Mouse (Mus musculus) pancreas, adult 10 weeks (tissue): ENCODE measurements around the gene Tek. TPM values are rescaled to one million over a fixed set of nuclear protein-coding genes. Genes with fewer than 3 reads are reported as not detected.

ENCODE experiments used
- polyA plus RNA-seq: library from polyadenylated mRNA; stranded (reverse); fragments of 350-450 nt; fragmentation: Illumina TruSeq; extraction: RNeasy Lipid Tissue Mini Kit (QIAGEN cat#74804); gene quantifications from one replicate; pipeline ENCODE4 v1.2.3, GENCODE M21; 2015; ENCODE audit warnings: low read depth, low replicate concordance; ENCODE audit not compliant: insufficient read depth

Gene Tek
- 16.3 TPM for polyA plus RNA-seq

DNA sequence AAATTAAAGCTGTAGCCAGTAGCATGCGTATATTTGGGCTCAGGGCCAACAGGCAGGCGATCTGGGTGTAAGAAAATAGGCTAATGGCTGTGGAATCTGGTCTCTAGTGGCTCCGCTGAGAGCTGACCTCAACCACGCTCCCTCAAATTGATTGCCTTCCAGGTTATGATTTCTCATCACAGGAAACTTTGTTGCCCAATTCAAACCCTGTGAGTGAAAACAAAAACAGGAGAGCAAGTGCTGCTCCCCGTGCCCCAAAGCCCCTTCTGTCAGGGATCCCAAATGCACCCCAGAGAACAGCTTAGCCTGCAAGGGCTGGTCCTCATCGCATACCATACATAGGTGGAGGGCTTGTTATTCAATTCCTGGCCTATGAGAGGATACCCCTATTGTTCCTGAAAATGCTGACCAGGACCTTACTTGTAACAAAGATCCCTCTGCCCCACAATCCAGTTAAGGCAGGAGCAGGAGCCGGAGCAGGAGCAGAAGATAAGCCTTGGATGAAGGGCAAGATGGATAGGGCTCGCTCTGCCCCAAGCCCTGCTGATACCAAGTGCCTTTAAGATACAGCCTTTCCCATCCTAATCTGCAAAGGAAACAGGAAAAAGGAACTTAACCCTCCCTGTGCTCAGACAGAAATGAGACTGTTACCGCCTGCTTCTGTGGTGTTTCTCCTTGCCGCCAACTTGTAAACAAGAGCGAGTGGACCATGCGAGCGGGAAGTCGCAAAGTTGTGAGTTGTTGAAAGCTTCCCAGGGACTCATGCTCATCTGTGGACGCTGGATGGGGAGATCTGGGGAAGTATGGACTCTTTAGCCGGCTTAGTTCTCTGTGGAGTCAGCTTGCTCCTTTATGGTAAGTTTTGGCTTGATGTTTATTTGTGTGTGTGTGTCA, at the start of gene Tek:
Gene Tek (plus strand): TSS at position 452 of the 894 bp plus-strand sequence.

Other genes with a start within 250 kb of the Tek start
- gene Gm10306, start 182.7 kb upstream of the Tek start, polyA plus RNA-seq = not detected
- 2.8 TPM for gene Caap1, start 182.5 kb upstream of the Tek start, polyA plus RNA-seq
- 10.7 TPM for gene Plaa, start 136.0 kb upstream of the Tek start, polyA plus RNA-seq
- gene Ift74, start 124.8 kb upstream of the Tek start, polyA plus RNA-seq = 3.7 TPM
- gene Lrrc19, start 89.1 kb upstream of the Tek start, polyA plus RNA-seq = not detected
- not detected for gene Eqtn, start 189.6 kb downstream of the Tek start, polyA plus RNA-seq
- 6.9 TPM for gene Mysm1, start 239.8 kb downstream of the Tek start, polyA plus RNA-seq